Mouse (Mus musculus) CH12.LX (cell line): ENCODE measurements around the gene Wt1.

Experiments
- CTCF ChIP-seq, 2 experiments: IDR thresholded peaks in 1 of 2; conservative IDR thresholded peaks in 1 of 2; 2 replicates each; pipeline ENCODE4 v1.5.1; 2011 to 2012; ENCODE audit warnings: low read depth in 2 of 2, low read length in 2 of 2, improper control_type of control experiment in 1 of 2, inconsistent platforms in 1 of 2, mild to moderate bottlenecking in 1 of 2, moderate library complexity in 1 of 2
- POLR2A ChIP-seq: IDR thresholded peaks from 2 replicates; pipeline ENCODE4 v1.6.1; 2011; ENCODE audit warnings: low read depth, mild to moderate bottlenecking, improper control_type of control experiment, low read length
- USF2 ChIP-seq: conservative IDR thresholded peaks from 2 replicates; pipeline ENCODE4 v1.6.1; 2011; ENCODE audit warnings: low read depth, low read length, improper control_type of control experiment
- ZKSCAN1 ChIP-seq: IDR thresholded peaks from 2 replicates; pipeline ENCODE4 v1.6.1; 2012; ENCODE audit warnings: low read depth, inconsistent platforms, low read length, improper control_type of control experiment, borderline replicate concordance

- TF ChIP-seq CTCF (conservative IDR thresholded peaks at IDR 0.05 in 1 of 2, IDR thresholded peaks at IDR 0.05 in 1 of 2; ENCODE audit: low read depth in 2 of 2, low read length in 2 of 2): no peak
- TF ChIP-seq POLR2A: no peak
- TF ChIP-seq USF2: no peak
- TF ChIP-seq ZKSCAN1: no peak
These were observed 37.2 kb upstream of the Wt1 start for GRCm38 (mm10) chr2:105089083-105089482.
